Mouse (Mus musculus): Measurements from ENCODE around the gene Prtg. TPM values are rescaled to one million over a fixed set of nuclear protein-coding genes. Genes with fewer than 3 reads are reported as not detected.

Prtg gene
- total and polyA plus RNA-seq, 3 experiments = not detected

GRCm38 (mm10) chr9:72797136-72797621 is 9.5 kb upstream of the Prtg start:
- H3K79me2 ChIP-seq (replicated peaks; ENCODE audit: control insufficient read depth, extremely low read depth, insufficient read depth, poor library complexity, severe bottlenecking) = no peaks in the 10 kb centered on the region
- H3K36me3 ChIP-seq (replicated peaks in 1 of 2; ENCODE audit: control insufficient read depth in 1 of 2, insufficient read depth in 1 of 2, low read length in 1 of 2) = no peaks in the 10 kb centered on the region
- H3K9ac ChIP-seq (ENCODE audit: insufficient read depth, low read depth) = no peak overlapping the region
- H3K4me2 ChIP-seq (ENCODE audit: insufficient read depth, low read depth, poor library complexity, severe bottlenecking) = peak overlapping the region; percentile 17
- dilution Hi-C loops (cut with MboI; ENCODE audit: extremely low pct_ligation_motif_present, extremely low pct_unique_long_range_greater_than_20kb, low sequenced_read_pairs) (no loop called here), in situ Hi-C loops (cut with MboI; ENCODE audit: low pct_ligation_motif_present, low pct_unique_long_range_greater_than_20kb, low sequenced_read_pairs) (no loop called here)
- no peaks in the 10 kb centered on the region for H3K9me3 ChIP-seq (replicated peaks; ENCODE audit: low read length)
- H3K4me1 ChIP-seq (ENCODE audit: control insufficient read depth in 1 of 2, insufficient read depth in 2 of 2) = peaks cover 0 to 4% of the 10 kb centered on the region in 2 experiments; a peak in 2 of 4 replicates
- no peaks in the 10 kb centered on the region for H3K27me3 ChIP-seq (replicated peaks)
- DNase-seq (ENCODE audit: extremely low read depth) = no peak
- H3K27ac ChIP-seq (ENCODE audit: insufficient read depth, low read depth) = no peak overlapping the region
- H3K4me3 ChIP-seq (replicated peaks in 1 of 3; ENCODE audit: low read depth in 2 of 3, low read length in 2 of 3, poor library complexity in 1 of 3) = no peak overlapping the region
- no peak for TF ChIP-seq CHD1 (IDR thresholded peaks at IDR 0.05; ENCODE audit: low read depth, low read length)
- TF ChIP-seq UBTF (IDR thresholded peaks at IDR 0.05; ENCODE audit: low read depth, low read length) = no peak
- TF ChIP-seq E2F4 (IDR thresholded peaks at IDR 0.05; ENCODE audit: insufficient replicate concordance, low read depth, low read length) = no peak
- no peak for TF ChIP-seq RCOR1 (conservative IDR thresholded peaks at IDR 0.05; ENCODE audit: low read depth, low read length)
- no peak for TF ChIP-seq ZKSCAN1 (IDR thresholded peaks at IDR 0.05; ENCODE audit: borderline replicate concordance, low read depth, low read length)
- TF ChIP-seq USF1 (IDR thresholded peaks at IDR 0.05; ENCODE audit: low read depth, low read length) = no peak
- no peak for TF ChIP-seq MAFK (IDR thresholded peaks at IDR 0.05; ENCODE audit: insufficient replicate concordance, low read length)
- no peak for TF ChIP-seq ETS1 (conservative IDR thresholded peaks at IDR 0.05; ENCODE audit: low read depth, low read length)
- TF ChIP-seq CTCF (conservative IDR thresholded peaks at IDR 0.05 in 1 of 2, IDR thresholded peaks at IDR 0.05 in 1 of 2; ENCODE audit: low read depth in 2 of 2, low read length in 2 of 2) = no peak
- no peak for TF ChIP-seq ZMIZ1 (IDR thresholded peaks at IDR 0.05; ENCODE audit: low read depth, low read length)
- no peak for TF ChIP-seq PAX5 (IDR thresholded peaks at IDR 0.05; ENCODE audit: low read length)
- no peak for TF ChIP-seq CHD2 (IDR thresholded peaks at IDR 0.05; ENCODE audit: low read length)
- no peak for TF ChIP-seq NRF1 (IDR thresholded peaks at IDR 0.05; ENCODE audit: low read depth, low read length)
- TF ChIP-seq ELF1 (IDR thresholded peaks at IDR 0.05; ENCODE audit: low read depth, low read length) = no peak
- no peak for TF ChIP-seq POLR2AphosphoS2 (IDR thresholded peaks at IDR 0.05; ENCODE audit: low read depth, low read length)

GRCm38 (mm10) chr9:72803280-72803679 is 3.4 kb upstream of the Prtg start:
- Histone ChIP-seq H3K9me3 (replicated peaks; ENCODE audit: low read length) (peaks cover 5% of the 10 kb centered on the region), H3K4me1 (ENCODE audit: control insufficient read depth in 1 of 2, insufficient read depth in 2 of 2) (peaks cover 5 to 6% of the 10 kb centered on the region in 2 experiments; a peak in 3 of 4 replicates), H3K4me2 (ENCODE audit: insufficient read depth, low read depth, poor library complexity, severe bottlenecking) (no peak overlapping the region), H3K27ac (ENCODE audit: insufficient read depth, low read depth) (no peak overlapping the region), H3K4me3 (replicated peaks in 1 of 3; ENCODE audit: low read depth in 2 of 3, low read length in 2 of 3, poor library complexity in 1 of 3) (no peak overlapping the region), H3K9ac (ENCODE audit: insufficient read depth, low read depth) (no peak overlapping the region), H3K36me3 (replicated peaks in 1 of 2; ENCODE audit: control insufficient read depth in 1 of 2, insufficient read depth in 1 of 2, low read length in 1 of 2) (no peaks in the 10 kb centered on the region), H3K79me2 (replicated peaks; ENCODE audit: control insufficient read depth, extremely low read depth, insufficient read depth, poor library complexity, severe bottlenecking) (no peaks in the 10 kb centered on the region), H3K27me3 (replicated peaks) (no peaks in the 10 kb centered on the region)
- in situ Hi-C loops (cut with MboI; ENCODE audit: low pct_ligation_motif_present, low pct_unique_long_range_greater_than_20kb, low sequenced_read_pairs) (no loop called here), dilution Hi-C loops (cut with MboI; ENCODE audit: extremely low pct_ligation_motif_present, extremely low pct_unique_long_range_greater_than_20kb, low sequenced_read_pairs) (no loop called here)
- no peak for DNase-seq (ENCODE audit: extremely low read depth)
- no peak for TF ChIP-seq MAFK (IDR thresholded peaks at IDR 0.05; ENCODE audit: insufficient replicate concordance, low read length)
- no peak for TF ChIP-seq MXI1 (IDR thresholded peaks at IDR 0.05; ENCODE audit: low read depth, low read length)
- no peak for TF ChIP-seq POLR2AphosphoS2 (IDR thresholded peaks at IDR 0.05; ENCODE audit: low read depth, low read length)
- no peak for TF ChIP-seq RCOR1 (conservative IDR thresholded peaks at IDR 0.05; ENCODE audit: low read depth, low read length)

Measured in CH12.LX (cell line).